Mouse (Mus musculus) bone marrow, adult 2 months (tissue): ENCODE measurements around the gene Gm20870. TPM values are rescaled to one million over a fixed set of nuclear protein-coding genes. Genes with fewer than 3 reads are reported as not detected.
"Not testable (repeated sequence)": the region's sequence is repeated elsewhere in the genome, so short reads cannot be mapped to it uniquely, and the experiment has no call there.

Source experiments
- H3K27ac ChIP-seq: fragments of 200-500 bp; 2 replicates; pipeline ENCODE4 v1.5.1; 2012; ENCODE audit warnings: low read depth, mild to moderate bottlenecking, control low read depth, inconsistent platforms, low read length; ENCODE audit not compliant: control insufficient read depth, poor library complexity, insufficient read depth
- H3K4me1 ChIP-seq: fragments of 200-500 bp; 2 replicates; pipeline ENCODE4 v1.6.1; 2011; ENCODE audit warnings: low read length; ENCODE audit not compliant: control insufficient read depth, insufficient read depth
- H3K4me3 ChIP-seq: fragments of 200-500 bp; replicated peaks from 2 replicates; pipeline ENCODE3; 2011; ENCODE audit warnings: mild to moderate bottlenecking, low read depth, low read length, control low read depth; ENCODE audit not compliant: control insufficient read depth
- WGBS: fragments of 180-500 bp; shearing (Covaris S2); methylation state at CpG from one replicate; pipeline ENCODE4 v1.1.7; 2018; 5-methylcytosine and 5-hydroxymethylcytosine counted together
- polyA plus RNA-seq: library from polyadenylated mRNA; stranded (reverse); fragments of >200 nt; gene quantifications from 2 replicates; pipeline ENCODE4 v1.2.4, GENCODE M21; 2011; ENCODE audit warnings: low replicate concordance; ENCODE audit not compliant: missing spikeins, insufficient read depth, insufficient read length

Gm20870 gene
- not detected in 2 replicates for polyA plus RNA-seq

- H3K27ac ChIP-seq, H3K4me1 ChIP-seq, H3K4me3 ChIP-seq: not testable (repeated sequence)
- no CpG with 5 or more reads among the region's 6 CpGs for WGBS
Observed at GRCm38 (mm10) chrY:71691743-71692142, at the start of gene Gm20870. Gm20870 (plus strand) TSS chrY:71692043.

Other genes starting within 250 kb of the Gm20870 start
- gene Gm20869, start 222.6 kb upstream of the Gm20870 start, polyA plus RNA-seq: not detected in 2 replicates